Mouse (Mus musculus) hindbrain, postnatal 0 days (tissue): ENCODE data around the gene Spin1. TPM values are rescaled to one million over a fixed set of nuclear protein-coding genes. Genes with fewer than 3 reads are reported as not detected.

Source experiments
- ATAC-seq: fragments of 200-750 bp; cut with Nextera tagmentation; 2 replicates; pipeline ENCODE4 v1.8.0; 2017; ENCODE audit warnings: mild to moderate bottlenecking, moderate TSS enrichment, moderate library complexity
- DNase-seq: peaks from one replicate; pipeline ENCODE4 v3.0.0-alpha.2; 2015; ENCODE audit warnings: low spot score
- H3K27ac ChIP-seq: fragments of 300-500 bp; sonication (generic); 2 replicates; pipeline ENCODE4 v1.5.1; 2014; ENCODE audit warnings: mild to moderate bottlenecking
- H3K27me3 ChIP-seq: fragments of 300-500 bp; sonication (generic); 2 replicates; pipeline ENCODE4 v1.6.1; 2014; ENCODE audit warnings: low read length, mixed read lengths; ENCODE audit not compliant: insufficient read depth
- H3K36me3 ChIP-seq: fragments of 300-500 bp; sonication (generic); 2 replicates; pipeline ENCODE4 v1.6.1; 2014; ENCODE audit warnings: low read length, mixed read lengths; ENCODE audit not compliant: insufficient read depth
- H3K4me1 ChIP-seq: fragments of 300-500 bp; sonication (generic); 2 replicates; pipeline ENCODE4 v1.6.1; 2014; ENCODE audit warnings: antibody characterized with exemption, low read length, mixed read lengths; ENCODE audit not compliant: insufficient read depth
- H3K4me2 ChIP-seq: fragments of 300-500 bp; sonication (generic); 2 replicates; pipeline ENCODE4 v1.6.1; 2014; ENCODE audit warnings: low read depth, mild to moderate bottlenecking, low read length, moderate library complexity, mixed read lengths
- H3K4me3 ChIP-seq: fragments of 300-500 bp; sonication (generic); 2 replicates; pipeline ENCODE4 v1.5.1; 2014; ENCODE audit warnings: low read length
- H3K9ac ChIP-seq: fragments of 300-500 bp; sonication (generic); replicated peaks from 2 replicates; pipeline ENCODE4 v1.6.1; 2014; ENCODE audit warnings: mild to moderate bottlenecking, low read length, moderate library complexity, mixed read lengths
- H3K9me3 ChIP-seq: fragments of 300-500 bp; sonication (generic); 2 replicates; pipeline ENCODE4 v1.6.1; 2016; ENCODE audit warnings: low read length, mixed read lengths
- CTCF ChIP-seq: IDR thresholded peaks from 2 replicates; pipeline ENCODE4 v1.5.1; 2016; ENCODE audit warnings: antibody characterized with exemption, control low read depth, low read depth
- WGBS: fragments of 180-500 bp; shearing (Covaris S2); extraction: QIAGEN DNeasy Blood & Tissue Kit; methylation state at CpG from one replicate; pipeline ENCODE4 v1.1.7; 2014; 5-methylcytosine and 5-hydroxymethylcytosine counted together
- polyA plus RNA-seq: library from polyadenylated mRNA; unstranded; fragments of >200 nt; fragmentation: Nextera tagmentation; extraction: Ambion mirVana; gene quantifications from 2 replicates; pipeline ENCODE4 v1.2.1, GENCODE M21; 2015
- total RNA-seq: library from RNA; depleted of rRNA; stranded (reverse); fragments of >200 nt; gene quantifications from 2 replicates; pipeline ENCODE4 v1.2.3, GENCODE M21; 2014; rRNA removed

The Spin1 gene
- total and polyA plus RNA-seq, 2 experiments from 2014 or later: 131 to 174 TPM

DNA sequence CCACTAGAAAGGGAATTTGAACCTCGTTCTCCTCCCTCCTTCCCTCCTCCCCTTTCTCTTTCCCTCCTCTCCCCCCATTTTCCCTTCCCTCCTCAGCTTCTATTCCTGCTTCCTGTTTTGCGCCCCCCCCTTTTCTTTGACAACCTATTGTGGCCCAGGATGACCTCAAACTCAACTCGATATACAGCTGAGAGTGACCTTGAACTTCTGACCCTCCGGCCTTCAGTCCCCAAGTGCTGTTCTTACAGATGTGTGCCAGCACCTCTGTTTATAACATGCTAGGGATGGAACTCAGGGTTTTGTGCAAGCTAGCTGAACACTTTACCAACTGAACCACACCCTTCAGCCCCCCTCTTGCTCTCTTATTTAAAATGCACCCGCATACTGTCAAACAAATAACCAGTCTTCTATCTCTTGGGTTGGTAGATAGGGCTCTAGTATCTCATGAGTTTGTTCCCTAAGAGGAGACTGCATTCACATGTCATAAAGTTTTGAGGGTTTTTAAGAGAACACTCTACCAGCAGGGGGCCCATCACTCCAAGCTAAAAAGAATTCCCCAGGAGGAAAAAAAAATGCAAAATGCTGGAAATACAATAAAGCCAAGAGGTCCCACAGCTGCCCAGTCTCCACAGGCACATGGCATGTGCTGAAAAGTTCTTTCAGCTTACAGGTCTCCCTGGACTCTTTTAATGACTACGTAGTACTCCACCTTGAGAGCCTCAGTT is 90.9 kb downstream of the Spin1 start:
- H3K27ac ChIP-seq: no peak overlapping the region
- H3K27me3 ChIP-seq: no peaks in the 10 kb centered on the region
- DNase-seq: no peak
- WGBS: 87% methylated on average over 6 of the region's 6 CpGs
- H3K9me3 ChIP-seq: no peaks in the 10 kb centered on the region
- ATAC-seq: no peak
- no peak overlapping the region for H3K4me3 ChIP-seq
- TF ChIP-seq CTCF: no peak
- H3K4me1 ChIP-seq: no peaks in the 10 kb centered on the region
- H3K36me3 ChIP-seq: no peaks in the 10 kb centered on the region
- no peak overlapping the region for H3K4me2 ChIP-seq
- no peak overlapping the region for H3K9ac ChIP-seq

DNA sequence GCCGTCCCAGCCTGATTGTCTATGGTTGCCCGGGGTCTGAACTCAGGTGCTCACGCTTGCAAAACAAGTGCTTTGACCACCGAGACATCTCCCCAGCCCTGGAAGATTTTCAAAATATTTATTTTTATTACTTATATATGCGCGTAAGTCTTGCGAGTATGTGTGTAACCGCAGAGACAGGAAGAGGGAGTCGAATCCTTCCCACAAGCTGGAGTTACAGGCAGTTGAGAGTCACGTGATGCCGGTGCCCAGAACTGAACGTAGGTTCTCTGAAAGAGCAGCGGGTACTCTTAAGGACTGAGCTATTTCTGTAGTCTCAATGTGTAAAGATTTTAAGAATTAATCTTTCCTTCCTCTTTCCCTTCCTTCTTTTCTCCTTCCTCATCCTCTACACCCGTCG is 93.2 kb downstream of the Spin1 start:
- no peak for DNase-seq

GRCm38 (mm10) chr13:51197699-51198098 is 97.0 kb downstream of the Spin1 start:
- Histone ChIP-seq H3K36me3 (no peaks in the 10 kb centered on the region), H3K4me1 (no peaks in the 10 kb centered on the region), H3K4me3 (no peak overlapping the region), H3K9me3 (no peaks in the 10 kb centered on the region), H3K4me2 (no peak overlapping the region), H3K27ac (no peak overlapping the region), H3K27me3 (no peaks in the 10 kb centered on the region), H3K9ac (no peak overlapping the region)
- no peak for TF ChIP-seq CTCF
- ATAC-seq (no peak), DNase-seq (no peak)
- 87% methylated on average over 3 of the region's 3 CpGs for WGBS

More for the DNA sequence above, 93.2 kb downstream of the Spin1 start:
- H3K9me3 ChIP-seq: no peaks in the 10 kb centered on the region
- H3K27me3 ChIP-seq: no peaks in the 10 kb centered on the region
- no peak for ATAC-seq
- H3K4me1 ChIP-seq: no peaks in the 10 kb centered on the region
- no peak for TF ChIP-seq CTCF
- H3K27ac ChIP-seq: no peak overlapping the region
- H3K9ac ChIP-seq: no peak overlapping the region
- 91% methylated on average over 15 of the region's 15 CpGs for WGBS
- H3K36me3 ChIP-seq: no peaks in the 10 kb centered on the region
- no peak overlapping the region for H3K4me3 ChIP-seq
- H3K4me2 ChIP-seq: no peak overlapping the region

GRCm38 (mm10) chr13:51198186-51198585 is 97.5 kb downstream of the Spin1 start:
- 64% methylated on average over 5 of the region's 5 CpGs for WGBS

More at GRCm38 (mm10) chr13:51198186-51198585, 97.5 kb downstream of the Spin1 start:
- Histone ChIP-seq H3K36me3 (no peaks in the 10 kb centered on the region), H3K4me3 (no peak overlapping the region), H3K27me3 (no peaks in the 10 kb centered on the region), H3K9ac (no peak overlapping the region), H3K4me1 (no peaks in the 10 kb centered on the region), H3K27ac (no peak overlapping the region), H3K4me2 (no peak overlapping the region), H3K9me3 (no peaks in the 10 kb centered on the region)
- DNase-seq (peak; percentile 18), ATAC-seq (no peak)
- TF ChIP-seq CTCF: no peak

Other genes starting within 250 kb of the Spin1 start
- gene Nxnl2, start 70.1 kb downstream of the Spin1 start, total RNA-seq: 3.0 and 3.8 TPM in 2 replicates
- 7.2 and 8.6 TPM in 2 replicates for gene Nxnl2, start 70.1 kb downstream of the Spin1 start, polyA plus RNA-seq